ENCODE assay signal across 33 mouse cellular contexts in genomic region chr6:99624542-99624941, GRCm38 (mm10).
"Had no signal": no experiment of that assay in that cellular context is flagged by ENCODE, and none has a peak within 500 bp of the region (broad histone marks: within the 10 kb centered on the region; RNA-seq: fewer than 3 reads in every experiment).

No protein-coding gene starts in this region.

- H3K36me3 ChIP-seq: heart, embryonic 12.5 days; heart, embryonic 13.5 days; heart, embryonic 15.5 days; hindbrain, embryonic 12.5 days; hindbrain, embryonic 15.5 days; intestine, embryonic 15.5 days had no signal

- H3K9me3 ChIP-seq: heart, embryonic 12.5 days; heart, embryonic 13.5 days; heart, embryonic 15.5 days; hindbrain, embryonic 10.5 days; hindbrain, embryonic 12.5 days; hindbrain, embryonic 13.5 days; hindbrain, embryonic 15.5 days; intestine, embryonic 15.5 days; kidney, embryonic 15.5 days had no signal

- H3K9ac ChIP-seq: heart, embryonic 12.5 days; heart, embryonic 13.5 days; heart, embryonic 15.5 days; hindbrain, embryonic 12.5 days; hindbrain, embryonic 13.5 days; hindbrain, embryonic 14.5 days; hindbrain, embryonic 15.5 days; intestine, embryonic 15.5 days; kidney, embryonic 15.5 days had no signal

- H3K27me3 ChIP-seq: heart, embryonic 12.5 days; heart, embryonic 13.5 days; heart, embryonic 15.5 days; hindbrain, embryonic 12.5 days; intestine, embryonic 15.5 days; kidney, embryonic 15.5 days had no signal

- H3K4me3 ChIP-seq: heart, embryonic 12.5 days; heart, embryonic 13.5 days; heart, embryonic 15.5 days; hindbrain, embryonic 10.5 days; hindbrain, embryonic 12.5 days; hindbrain, embryonic 13.5 days; hindbrain, embryonic 15.5 days; intestine, embryonic 15.5 days; kidney, embryonic 15.5 days; layer of hippocampus, adult 2 months; left cerebral cortex, adult 2 months had no signal

- DNase-seq: heart, postnatal 14 days; heart, postnatal 36 days; heart, postnatal 4 days; kidney, adult 11 months; kidney, adult 18-20 months; kidney, adult 2 months; kidney, adult 8-10 months; kidney, adult 9 months; kidney, postnatal 10 days; kidney, postnatal 14 days; kidney, postnatal 36 days; kidney, postnatal 4 days; layer of hippocampus, adult 9-11 months; layer of hippocampus, postnatal 36 days had no signal

- H3K4me2 ChIP-seq: heart, embryonic 11.5 days; heart, embryonic 12.5 days; heart, embryonic 13.5 days; heart, embryonic 15.5 days; hindbrain, embryonic 12.5 days; hindbrain, embryonic 13.5 days; hindbrain, embryonic 14.5 days; hindbrain, embryonic 15.5 days; intestine, embryonic 15.5 days; kidney, embryonic 15.5 days had no signal

- ATAC-seq: hindbrain, embryonic 16.5 days; inflammation-experienced regulatory T-cells, adult 6 months; intestine, embryonic 15.5 days; intestine, embryonic 16.5 days; intestine, postnatal 0 days had no signal

- H3K27ac ChIP-seq: heart, embryonic 13.5 days; heart, embryonic 15.5 days; hindbrain, embryonic 10.5 days; hindbrain, embryonic 12.5 days; hindbrain, embryonic 13.5 days; hindbrain, embryonic 14.5 days; hindbrain, embryonic 15.5 days; hindbrain, postnatal 0 days; intestine, embryonic 15.5 days; kidney, embryonic 15.5 days; kidney, postnatal 0 days; layer of hippocampus, adult 2 months; left cerebral cortex, adult 2 months had no signal

- H3K4me1 ChIP-seq: hindbrain, embryonic 15.5 days; intestine, embryonic 15.5 days had no signal
